Mouse (Mus musculus): ENCODE measurements at regions not wholly inside any gene's neighbourhood (a gene's known extent, or its start where the extent isn't known, plus 50 kb on each side); places are given as distances from the start of the nearest gene placed in this dataset.

DNA sequence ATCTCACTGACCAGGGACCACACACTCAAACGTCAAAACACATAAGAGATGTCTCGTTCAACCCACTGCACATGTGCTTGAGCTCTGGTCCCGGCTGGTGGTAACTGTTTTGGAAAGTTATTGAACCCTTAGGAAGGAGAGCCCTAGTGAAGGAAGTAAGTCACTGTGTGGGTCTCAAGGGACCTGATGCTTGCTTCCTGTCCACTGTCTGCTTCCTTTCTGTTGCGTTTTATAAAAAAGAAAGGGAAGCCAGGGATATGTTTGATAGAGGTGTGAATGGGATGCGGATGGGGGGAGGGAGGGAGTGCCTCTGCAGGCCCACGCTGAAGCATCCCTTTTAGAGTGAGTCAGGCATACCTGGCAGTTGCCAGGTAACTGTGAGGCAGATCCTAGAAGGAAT, 121.6 kb downstream of the Rassf10 start:
- Histone ChIP-seq H3K36me3 (ENCODE audit: control insufficient read depth, insufficient read depth, low read length) (no peaks in the 10 kb centered on the region), H3K27ac (replicated peaks; ENCODE audit: low read depth, low read length) (no peak overlapping the region), H3K9ac (ENCODE audit: low read depth, low read length, severe bottlenecking) (no peak overlapping the region), H3K4me1 (ENCODE audit: control insufficient read depth, insufficient read depth, low read length) (no peaks in the 10 kb centered on the region), H3K27me3 (ENCODE audit: control insufficient read depth, insufficient read depth, low read length) (no peaks in the 10 kb centered on the region), H3K9me3 (ENCODE audit: control insufficient read depth, low read length) (no peaks in the 10 kb centered on the region), H3K4me3 (replicated peaks; ENCODE audit: low read length) (no peak overlapping the region), H3K4me2 (replicated peaks; ENCODE audit: low read depth, low read length, severe bottlenecking) (no peak overlapping the region)
- no peak for TF ChIP-seq POLR2A (IDR thresholded peaks at IDR 0.05; ENCODE audit: borderline replicate concordance, extremely low read depth, insufficient read depth, insufficient read length)
- 62% methylated on average over 6 of the region's 6 CpGs for WGBS
- DNase-seq (ENCODE audit: low spot score) (no peak), ATAC-seq (ENCODE audit: low FRiP score, low read depth) (no peak)

DNA sequence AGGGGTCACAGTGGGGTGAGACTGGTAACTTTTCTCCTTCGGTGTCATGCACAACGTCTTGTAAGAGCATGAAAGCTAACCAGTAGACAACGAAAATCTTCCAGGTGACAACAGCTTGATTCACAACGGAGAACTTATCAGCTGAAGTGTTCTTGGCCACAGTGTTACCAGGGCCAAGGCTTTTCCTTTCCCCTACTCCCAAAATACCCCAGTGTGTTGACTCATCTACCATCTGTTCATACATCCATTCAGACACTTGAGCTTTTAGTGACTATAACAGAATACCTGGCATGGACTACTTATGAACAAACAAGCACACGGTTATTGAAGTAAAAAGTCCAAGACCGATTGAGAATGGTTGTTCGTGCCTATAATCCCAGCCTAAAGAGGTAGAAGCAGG, 122.5 kb downstream of the Rassf10 start:
- ATAC-seq (ENCODE audit: low FRiP score, low read depth) = no peak
- no peak for DNase-seq (ENCODE audit: low spot score)
- no peaks in the 10 kb centered on the region for H3K27me3 ChIP-seq (ENCODE audit: control insufficient read depth, insufficient read depth, low read length)
- WGBS = 92% methylated on average over 7 of the region's 7 CpGs
- no peaks in the 10 kb centered on the region for H3K4me1 ChIP-seq (ENCODE audit: control insufficient read depth, insufficient read depth, low read length)
- no peak overlapping the region for H3K27ac ChIP-seq (replicated peaks; ENCODE audit: low read depth, low read length)
- no peaks in the 10 kb centered on the region for H3K36me3 ChIP-seq (ENCODE audit: control insufficient read depth, insufficient read depth, low read length)
- H3K4me2 ChIP-seq (replicated peaks; ENCODE audit: low read depth, low read length, severe bottlenecking) = no peak overlapping the region
- H3K4me3 ChIP-seq (replicated peaks; ENCODE audit: low read length) = no peak overlapping the region
- H3K9me3 ChIP-seq (ENCODE audit: control insufficient read depth, low read length) = no peaks in the 10 kb centered on the region
- H3K9ac ChIP-seq (ENCODE audit: low read depth, low read length, severe bottlenecking) = no peak overlapping the region
- TF ChIP-seq POLR2A (IDR thresholded peaks at IDR 0.05; ENCODE audit: borderline replicate concordance, extremely low read depth, insufficient read depth, insufficient read length) = no peak

DNA sequence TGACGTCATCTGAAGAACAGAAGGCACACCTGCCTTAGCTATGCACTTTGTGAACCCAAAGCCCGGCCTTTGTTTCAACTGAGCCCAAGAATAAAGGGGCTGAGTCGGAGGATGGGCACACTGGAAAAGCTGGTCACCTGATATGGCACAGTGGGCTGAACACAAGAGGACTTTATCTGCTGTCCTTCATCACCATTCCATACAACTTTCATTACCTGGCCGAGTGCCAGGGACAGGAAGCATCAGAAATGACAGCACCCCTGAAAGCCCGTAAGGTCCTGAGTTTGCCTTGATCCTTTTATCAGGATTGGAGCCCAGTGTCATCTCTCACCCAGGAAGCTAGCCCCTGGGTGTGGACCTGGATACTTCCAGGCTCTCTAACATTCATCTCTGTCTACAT, 126.1 kb upstream of the Arntl start:
- no peaks in the 10 kb centered on the region for H3K36me3 ChIP-seq (ENCODE audit: control insufficient read depth, insufficient read depth, low read length)
- no peaks in the 10 kb centered on the region for H3K27me3 ChIP-seq (ENCODE audit: control insufficient read depth, insufficient read depth, low read length)
- 70% methylated on average over 5 of the region's 5 CpGs for WGBS
- DNase-seq (ENCODE audit: low spot score) (no peak), ATAC-seq (ENCODE audit: low FRiP score, low read depth) (no peak)
- H3K4me1 ChIP-seq (ENCODE audit: control insufficient read depth, insufficient read depth, low read length) = no peaks in the 10 kb centered on the region
- no peak overlapping the region for H3K4me2 ChIP-seq (replicated peaks; ENCODE audit: low read depth, low read length, severe bottlenecking)
- H3K27ac ChIP-seq (replicated peaks; ENCODE audit: low read depth, low read length) = no peak overlapping the region
- H3K9ac ChIP-seq (ENCODE audit: low read depth, low read length, severe bottlenecking) = no peak overlapping the region
- H3K9me3 ChIP-seq (ENCODE audit: control insufficient read depth, low read length) = no peaks in the 10 kb centered on the region
- TF ChIP-seq POLR2A (IDR thresholded peaks at IDR 0.05; ENCODE audit: borderline replicate concordance, extremely low read depth, insufficient read depth, insufficient read length) = no peak
- no peak overlapping the region for H3K4me3 ChIP-seq (replicated peaks; ENCODE audit: low read length)

DNA sequence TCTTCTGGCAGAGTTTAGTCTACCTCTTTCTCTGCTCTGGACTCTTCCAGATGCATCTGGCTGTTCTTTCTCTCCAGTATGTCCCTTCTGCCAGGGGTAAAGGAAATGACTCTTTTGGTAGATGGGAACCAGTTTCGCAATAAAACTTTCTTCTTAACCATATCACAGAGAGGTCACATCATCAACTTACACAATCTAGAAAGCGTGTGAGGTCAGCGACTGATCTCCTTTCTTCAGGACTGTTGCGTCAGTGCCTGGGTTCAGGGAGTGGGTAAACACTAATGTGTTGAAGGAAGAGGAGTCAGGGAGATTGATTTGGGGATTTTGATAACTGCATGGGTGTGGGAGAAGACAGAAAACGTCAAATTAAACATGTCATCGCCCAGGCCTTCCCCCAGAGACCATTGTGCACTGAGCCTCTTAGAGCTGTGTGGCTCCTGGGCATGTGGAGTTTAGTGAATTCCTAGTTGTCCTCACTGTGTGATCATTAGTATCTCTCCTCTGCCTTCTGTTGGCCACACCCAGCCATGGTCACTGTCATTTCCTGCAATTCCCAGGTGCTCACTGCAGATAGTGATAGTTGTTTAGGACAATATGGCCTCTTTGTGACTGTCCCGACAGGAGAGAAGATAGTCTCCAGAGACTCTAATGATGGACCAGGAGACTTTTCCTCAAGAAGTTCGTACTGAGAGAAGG, 122.2 kb upstream of the Arntl start:
- no peak overlapping the region for H3K4me2 ChIP-seq (replicated peaks; ENCODE audit: low read depth, low read length, severe bottlenecking)
- no peak for DNase-seq (ENCODE audit: low spot score)
- H3K4me3 ChIP-seq (replicated peaks; ENCODE audit: low read length) = no peak overlapping the region
- H3K27me3 ChIP-seq (ENCODE audit: control insufficient read depth, insufficient read depth, low read length) = no peaks in the 10 kb centered on the region
- no peaks in the 10 kb centered on the region for H3K9me3 ChIP-seq (ENCODE audit: control insufficient read depth, low read length)
- TF ChIP-seq POLR2A (IDR thresholded peaks at IDR 0.05; ENCODE audit: borderline replicate concordance, extremely low read depth, insufficient read depth, insufficient read length) = no peak
- ATAC-seq (ENCODE audit: low FRiP score, low read depth) = no peak
- WGBS = 75% methylated on average over 8 of the region's 8 CpGs
- H3K4me1 ChIP-seq (ENCODE audit: control insufficient read depth, insufficient read depth, low read length) = no peaks in the 10 kb centered on the region
- H3K27ac ChIP-seq (replicated peaks; ENCODE audit: low read depth, low read length) = no peak overlapping the region
- no peak overlapping the region for H3K9ac ChIP-seq (ENCODE audit: low read depth, low read length, severe bottlenecking)
- no peaks in the 10 kb centered on the region for H3K36me3 ChIP-seq (ENCODE audit: control insufficient read depth, insufficient read depth, low read length)

DNA sequence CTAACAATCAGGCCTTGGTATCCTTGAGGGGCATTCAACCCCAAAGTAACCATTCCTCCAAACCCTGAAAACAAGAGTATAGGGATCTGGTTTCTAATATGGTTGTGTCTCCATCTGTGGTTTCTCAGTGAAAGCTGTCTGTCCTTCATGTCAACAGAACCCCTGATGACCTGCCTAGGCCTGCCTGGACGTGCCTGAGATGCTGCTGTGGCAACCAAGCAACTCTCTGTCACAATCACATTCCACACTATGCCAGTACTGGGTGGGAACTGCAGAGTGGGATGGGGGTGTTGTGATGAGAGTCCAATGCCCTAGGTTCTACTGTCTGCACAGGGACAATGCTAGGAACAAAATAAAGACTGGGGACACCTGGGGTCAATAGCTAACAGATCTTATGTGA, 121.1 kb upstream of the Arntl start:
- no peaks in the 10 kb centered on the region for H3K9me3 ChIP-seq (ENCODE audit: control insufficient read depth, low read length)
- no peak overlapping the region for H3K9ac ChIP-seq (ENCODE audit: low read depth, low read length, severe bottlenecking)
- H3K4me3 ChIP-seq (replicated peaks; ENCODE audit: low read length) = no peak overlapping the region
- 58% methylated on average over 1 of the region's 1 CpGs for WGBS
- no peaks in the 10 kb centered on the region for H3K36me3 ChIP-seq (ENCODE audit: control insufficient read depth, insufficient read depth, low read length)
- TF ChIP-seq POLR2A (IDR thresholded peaks at IDR 0.05; ENCODE audit: borderline replicate concordance, extremely low read depth, insufficient read depth, insufficient read length) = no peak
- no peak for DNase-seq (ENCODE audit: low spot score)
- no peak overlapping the region for H3K27ac ChIP-seq (replicated peaks; ENCODE audit: low read depth, low read length)
- H3K4me2 ChIP-seq (replicated peaks; ENCODE audit: low read depth, low read length, severe bottlenecking) = no peak overlapping the region
- no peak for ATAC-seq (ENCODE audit: low FRiP score, low read depth)
- H3K27me3 ChIP-seq (ENCODE audit: control insufficient read depth, insufficient read depth, low read length) = no peaks in the 10 kb centered on the region
- H3K4me1 ChIP-seq (ENCODE audit: control insufficient read depth, insufficient read depth, low read length) = no peaks in the 10 kb centered on the region

DNA sequence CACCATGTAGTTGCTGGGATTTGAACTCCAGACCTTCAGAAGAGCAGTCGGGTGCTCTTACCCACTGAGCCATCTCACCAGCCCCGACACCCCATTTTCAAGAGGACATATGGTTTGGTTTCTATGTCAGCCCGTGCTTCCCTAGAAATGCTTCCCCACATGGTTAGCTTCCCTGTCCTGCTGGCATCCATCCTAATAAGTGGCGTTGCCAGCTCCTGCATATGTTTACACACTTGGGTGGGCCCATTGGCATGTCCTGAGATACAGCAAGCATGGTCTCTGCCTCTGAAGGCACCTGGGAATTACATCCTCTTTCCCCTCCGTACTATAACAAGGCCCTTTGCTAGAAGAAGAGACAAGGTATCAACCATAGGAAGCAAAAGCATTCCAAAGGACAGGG, 119.6 kb upstream of the Arntl start:
- Histone ChIP-seq H3K4me3 (replicated peaks; ENCODE audit: low read length) (no peak overlapping the region), H3K36me3 (ENCODE audit: control insufficient read depth, insufficient read depth, low read length) (no peaks in the 10 kb centered on the region), H3K9me3 (ENCODE audit: control insufficient read depth, low read length) (no peaks in the 10 kb centered on the region), H3K27me3 (ENCODE audit: control insufficient read depth, insufficient read depth, low read length) (no peaks in the 10 kb centered on the region), H3K9ac (ENCODE audit: low read depth, low read length, severe bottlenecking) (no peak overlapping the region), H3K4me1 (ENCODE audit: control insufficient read depth, insufficient read depth, low read length) (no peaks in the 10 kb centered on the region), H3K27ac (replicated peaks; ENCODE audit: low read depth, low read length) (no peak overlapping the region), H3K4me2 (replicated peaks; ENCODE audit: low read depth, low read length, severe bottlenecking) (no peak overlapping the region)
- TF ChIP-seq POLR2A (IDR thresholded peaks at IDR 0.05; ENCODE audit: borderline replicate concordance, extremely low read depth, insufficient read depth, insufficient read length) = no peak
- DNase-seq (ENCODE audit: low spot score) (no peak), ATAC-seq (ENCODE audit: low FRiP score, low read depth) (no peak)
- 82% methylated on average over 5 of the region's 5 CpGs for WGBS

Data from limb, embryonic 14.5 days (tissue).